Mouse (Mus musculus): Measurements from ENCODE around the gene Polr1b.

The Polr1b gene

GRCm38 (mm10) chr2:129121986-129122385 lies 21.2 kb downstream of the Polr1b start:
- DNase-seq, result no peak

GRCm38 (mm10) chr2:129129412-129129929 lies 28.7 kb downstream of the Polr1b start, which contains the start of gene Chchd5:
Gene Chchd5 (plus strand): TSS chr2:129129700.
- DNase-seq, result peak; percentile 90

- peak; percentile 48 for DNase-seq
Measured at GRCm38 (mm10) chr2:129129987-129130545, 29.3 kb downstream of the Polr1b start.

DNA sequence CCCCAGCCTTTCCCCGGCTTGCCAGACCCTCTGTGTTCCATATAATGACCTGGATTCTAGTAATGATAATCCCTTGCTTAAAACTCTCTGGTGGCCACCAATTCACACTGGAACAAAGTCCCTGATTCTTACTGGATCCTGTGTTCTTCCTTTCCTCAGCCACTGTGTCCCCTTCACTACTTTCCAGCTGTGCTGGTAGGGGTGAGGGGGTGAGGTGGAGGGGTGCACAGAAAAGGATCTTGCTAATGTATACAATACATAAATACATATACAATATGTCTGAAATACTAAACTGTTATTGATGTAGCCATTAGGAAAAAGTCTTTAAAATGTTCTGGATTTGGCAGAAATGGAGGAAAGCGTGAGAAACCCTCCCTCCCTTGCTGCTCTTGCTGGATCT lies 30.0 kb downstream of the Polr1b start:
- DNase-seq, result no peak

GRCm38 (mm10) chr2:129132231-129132630 lies 31.4 kb downstream of the Polr1b start:
- no peak for DNase-seq

DNA sequence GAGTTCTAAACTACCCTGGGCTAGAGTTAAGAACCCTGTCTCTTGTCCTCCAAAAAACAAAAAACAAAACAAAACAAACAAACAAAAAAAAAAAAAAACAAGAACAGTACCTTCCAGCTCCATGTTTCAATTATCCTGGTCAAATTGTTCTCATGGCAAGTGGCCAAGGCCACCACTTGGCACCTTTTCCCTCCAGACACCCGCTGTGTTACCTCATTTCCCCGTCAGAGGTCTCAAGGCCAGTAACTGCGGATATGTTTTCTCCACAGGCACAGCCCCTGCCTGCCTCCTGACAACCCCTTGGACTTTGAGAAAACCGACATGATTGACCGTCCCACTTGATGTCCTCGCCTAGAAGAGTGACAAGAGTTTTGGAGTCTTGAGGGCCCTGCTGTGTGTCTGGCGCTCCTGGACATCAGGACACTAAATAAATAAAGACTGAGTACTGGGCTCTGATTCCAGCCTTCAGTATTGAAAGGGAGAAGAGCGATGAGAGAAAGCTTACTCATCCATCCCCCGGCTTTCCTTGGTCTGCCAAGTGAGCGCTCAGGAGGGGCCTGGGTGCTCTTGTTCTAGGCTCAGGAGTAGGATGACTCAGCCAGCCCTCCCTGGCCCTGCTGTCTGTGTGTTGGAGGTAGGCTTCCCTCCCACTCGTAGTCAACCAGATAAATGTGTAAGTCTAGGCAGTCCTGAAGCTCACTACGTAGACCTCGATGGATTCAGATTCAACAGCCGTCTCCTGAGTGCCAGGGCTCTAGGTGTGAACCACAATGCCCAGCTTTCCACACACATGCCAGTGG lies 32.4 kb downstream of the Polr1b start:
- peak; percentile 46 for DNase-seq

DNA sequence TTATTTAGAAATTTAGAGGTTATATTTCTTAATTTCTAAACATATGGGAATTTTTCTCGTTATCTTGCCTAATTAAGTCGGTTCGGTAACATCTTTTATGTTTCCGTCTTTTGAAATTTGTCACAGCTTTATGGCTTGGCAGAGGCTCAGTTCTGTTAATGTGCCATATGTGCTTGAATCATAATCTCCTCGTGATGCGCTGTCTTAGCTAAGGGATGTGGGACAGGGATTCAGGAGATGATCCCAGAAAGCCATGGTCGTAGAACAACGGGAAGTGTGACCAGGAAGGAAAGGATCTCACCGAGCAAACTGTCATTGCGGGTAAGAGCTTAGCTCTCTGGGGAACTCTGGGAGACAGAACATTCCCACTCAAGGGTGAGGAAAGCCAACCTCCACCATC lies 39.1 kb downstream of the Polr1b start:
- DNase-seq, result peak; percentile 43

- DNase-seq, result no peak
Measured at GRCm38 (mm10) chr2:129148836-129149235, 48.0 kb downstream of the Polr1b start.

- DNase-seq, result no peak
Measured at GRCm38 (mm10) chr2:129150386-129150785, 49.6 kb downstream of the Polr1b start.

GRCm38 (mm10) chr2:129151111-129151510 lies 50.3 kb downstream of the Polr1b start:
- no peak for DNase-seq

GRCm38 (mm10) chr2:129152751-129153150 lies 52.0 kb downstream of the Polr1b start:
- no peak for DNase-seq

- no peak for DNase-seq
Measured at GRCm38 (mm10) chr2:129164815-129165214, 64.0 kb downstream of the Polr1b start.

GRCm38 (mm10) chr2:129166466-129167463 lies 66.0 kb downstream of the Polr1b start:
- DNase-seq, result no peak

GRCm38 (mm10) chr2:129173386-129173785 lies 72.6 kb downstream of the Polr1b start:
- DNase-seq, result no peak

DNA sequence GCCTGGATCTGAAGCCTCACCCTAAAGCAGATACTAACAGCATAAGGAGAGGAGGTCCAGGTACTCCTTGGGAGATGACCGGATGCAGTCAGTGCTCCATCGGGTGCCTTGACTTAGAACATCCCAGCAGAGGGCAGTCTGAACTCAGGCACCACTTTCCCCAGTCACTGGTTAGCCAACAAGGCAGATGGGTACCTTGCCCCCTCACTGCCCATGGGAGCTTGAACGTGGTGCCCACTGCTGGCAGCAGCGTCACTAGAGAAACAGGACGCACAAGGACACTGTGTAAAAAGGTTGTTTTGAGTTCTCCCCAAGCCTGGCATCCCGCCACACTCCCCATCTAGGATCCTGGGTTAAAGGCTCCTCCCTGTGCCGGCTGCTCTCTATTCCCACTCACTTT lies 73.7 kb downstream of the Polr1b start:
- peak; percentile 43 for DNase-seq

DNA sequence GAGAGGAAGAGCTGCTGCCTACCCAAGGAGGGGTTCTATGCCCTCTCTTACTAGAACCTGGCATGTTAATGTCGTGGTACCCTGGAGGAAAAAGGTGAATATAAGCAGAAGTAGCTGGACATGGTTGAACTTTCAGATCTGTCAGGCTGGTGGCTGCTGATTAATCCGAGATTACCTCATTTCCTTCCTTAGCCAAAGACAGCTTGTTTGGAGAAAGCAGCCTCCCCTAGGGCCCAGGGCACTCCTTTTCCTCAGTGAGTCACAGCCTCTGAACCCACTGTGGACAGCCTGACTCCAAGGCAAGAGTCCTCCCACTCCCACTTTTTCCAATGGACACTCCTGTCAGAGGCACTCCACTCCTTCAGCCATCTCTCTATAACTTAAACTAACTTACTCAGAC lies 74.8 kb downstream of the Polr1b start:
- DNase-seq, result no peak
